Mouse (Mus musculus): ENCODE measurements around the gene Armc2.

Gene Armc2

GRCm38 (mm10) chr10:41933536-41933935 lies 84.7 kb downstream of the Armc2 start:
- peaks cover 15% of the 10 kb centered on the region for H3K4me1 ChIP-seq (replicated peaks; ENCODE audit: low read depth, low read length)
- no peak overlapping the region for H3K4me3 ChIP-seq (replicated peaks; ENCODE audit: low read length)
- no peaks in the 10 kb centered on the region for H3K9me3 ChIP-seq (ENCODE audit: low read length)
- no peaks in the 10 kb centered on the region for H3K27me3 ChIP-seq (ENCODE audit: insufficient read depth, low read length)
- no peak for TF ChIP-seq POU5F1 (IDR thresholded peaks at IDR 0.05; ENCODE audit: borderline replicate concordance, low read length)
- peak; percentile 93 for TF ChIP-seq CTCF (conservative IDR thresholded peaks at IDR 0.05; ENCODE audit: low read length)
- no peaks in the 10 kb centered on the region for H3K36me3 ChIP-seq (ENCODE audit: insufficient read depth, low read length)

- Histone ChIP-seq H3K4me1 (replicated peaks; ENCODE audit: low read depth, low read length) (peaks cover 15% of the 10 kb centered on the region), H3K9me3 (ENCODE audit: low read length) (no peaks in the 10 kb centered on the region), H3K4me3 (replicated peaks; ENCODE audit: low read length) (no peak overlapping the region), H3K27me3 (ENCODE audit: insufficient read depth, low read length) (no peaks in the 10 kb centered on the region), H3K36me3 (ENCODE audit: insufficient read depth, low read length) (no peaks in the 10 kb centered on the region)
- TF ChIP-seq POU5F1 (IDR thresholded peaks at IDR 0.05; ENCODE audit: borderline replicate concordance, low read length) (no peak), CTCF (conservative IDR thresholded peaks at IDR 0.05; ENCODE audit: low read length) (no peak), NANOG (IDR thresholded peaks at IDR 0.05; ENCODE audit: borderline replicate concordance, low read length) (no peak)
Observed at GRCm38 (mm10) chr10:41932943-41933342, 85.3 kb downstream of the Armc2 start.

GRCm38 (mm10) chr10:41931962-41932361 lies 86.3 kb downstream of the Armc2 start:
- Histone ChIP-seq H3K4me3 (replicated peaks; ENCODE audit: low read length) (no peak overlapping the region), H3K36me3 (ENCODE audit: insufficient read depth, low read length) (no peaks in the 10 kb centered on the region), H3K9me3 (ENCODE audit: low read length) (no peaks in the 10 kb centered on the region), H3K4me1 (replicated peaks; ENCODE audit: low read depth, low read length) (peaks cover 24% of the 10 kb centered on the region), H3K27me3 (ENCODE audit: insufficient read depth, low read length) (no peaks in the 10 kb centered on the region)
- TF ChIP-seq POU5F1 (IDR thresholded peaks at IDR 0.05; ENCODE audit: borderline replicate concordance, low read length) (no peak), CTCF (conservative IDR thresholded peaks at IDR 0.05; ENCODE audit: low read length) (no peak), NANOG (IDR thresholded peaks at IDR 0.05; ENCODE audit: borderline replicate concordance, low read length) (no peak)

DNA sequence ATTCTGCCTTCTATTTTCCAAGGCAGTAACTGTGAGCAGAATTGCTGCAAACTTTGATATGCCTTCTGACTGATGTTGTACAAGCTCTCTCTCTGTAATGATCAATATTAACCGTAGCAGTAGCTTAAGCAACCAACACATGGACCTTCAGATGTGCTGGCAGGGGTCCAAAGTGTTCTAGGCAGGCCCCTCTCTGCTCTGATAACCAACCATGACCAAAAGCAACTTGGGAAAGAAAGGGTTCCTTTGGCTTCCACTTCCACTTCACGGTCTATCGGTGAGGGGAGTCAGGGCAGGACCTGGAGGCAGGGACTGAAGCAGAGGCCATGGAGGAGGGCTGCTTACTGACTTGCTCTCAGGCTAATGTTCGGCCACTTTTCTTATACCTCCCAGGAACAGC lies 87.3 kb downstream of the Armc2 start:
- Histone ChIP-seq H3K4me1 (replicated peaks; ENCODE audit: low read depth, low read length) (peaks cover 26% of the 10 kb centered on the region), H3K4me3 (replicated peaks; ENCODE audit: low read length) (no peak overlapping the region)
- TF ChIP-seq CTCF (conservative IDR thresholded peaks at IDR 0.05; ENCODE audit: low read length), result no peak
- TF ChIP-seq POU5F1 (IDR thresholded peaks at IDR 0.05; ENCODE audit: borderline replicate concordance, low read length), result no peak
- TF ChIP-seq NANOG (IDR thresholded peaks at IDR 0.05; ENCODE audit: borderline replicate concordance, low read length), result no peak

GRCm38 (mm10) chr10:41926726-41927125 lies 91.5 kb downstream of the Armc2 start:
- Histone ChIP-seq H3K9me3 (ENCODE audit: low read length) (no peaks in the 10 kb centered on the region), H3K36me3 (ENCODE audit: insufficient read depth, low read length) (no peaks in the 10 kb centered on the region), H3K4me3 (replicated peaks; ENCODE audit: low read length) (no peak overlapping the region), H3K4me1 (replicated peaks; ENCODE audit: low read depth, low read length) (peaks cover 17% of the 10 kb centered on the region; the same call in 1 of the 2 replicates), H3K27me3 (ENCODE audit: insufficient read depth, low read length) (no peaks in the 10 kb centered on the region)
- no peak for TF ChIP-seq CTCF (conservative IDR thresholded peaks at IDR 0.05; ENCODE audit: low read length)
- TF ChIP-seq NANOG (IDR thresholded peaks at IDR 0.05; ENCODE audit: borderline replicate concordance, low read length), result no peak
- TF ChIP-seq POU5F1 (IDR thresholded peaks at IDR 0.05; ENCODE audit: borderline replicate concordance, low read length), result no peak

More for the DNA sequence above, 87.3 kb downstream of the Armc2 start:
- Histone ChIP-seq H3K36me3 (ENCODE audit: insufficient read depth, low read length) (no peaks in the 10 kb centered on the region), H3K27me3 (ENCODE audit: insufficient read depth, low read length) (no peaks in the 10 kb centered on the region), H3K9me3 (ENCODE audit: low read length) (no peaks in the 10 kb centered on the region)

DNA sequence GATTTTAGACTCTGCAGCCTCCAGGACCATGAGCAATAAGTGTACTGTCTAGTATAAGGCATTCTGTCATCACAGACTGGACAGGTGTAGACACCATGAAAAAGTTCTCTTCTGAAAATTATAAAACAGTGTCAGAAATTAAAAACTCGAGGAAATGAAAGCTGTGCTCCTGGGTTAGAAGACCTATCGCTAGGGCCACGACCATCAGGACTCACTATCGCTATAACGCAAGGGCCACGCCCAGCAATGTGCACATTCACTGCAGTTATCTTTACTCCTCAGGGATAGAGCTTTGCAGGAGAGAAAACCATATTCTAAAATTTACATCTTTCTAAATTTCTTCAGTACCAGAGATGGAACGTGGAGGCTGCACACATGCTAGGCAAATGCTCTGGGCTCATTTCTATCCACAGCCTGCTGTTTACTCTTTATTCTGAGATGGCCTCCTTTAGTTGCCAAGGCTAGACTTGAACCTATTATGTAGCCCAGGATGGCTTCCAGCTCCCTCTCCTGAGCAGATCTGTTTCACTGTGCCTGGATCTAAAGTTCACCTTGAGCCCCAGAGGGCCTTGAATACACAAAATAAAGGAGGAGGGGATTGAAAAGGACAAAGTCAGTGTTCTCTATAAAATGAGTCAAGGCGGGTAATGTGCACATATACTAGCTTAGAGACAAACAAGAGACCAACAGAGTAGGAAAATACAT lies 105.8 kb downstream of the Armc2 start:
- Histone ChIP-seq H3K27me3 (ENCODE audit: insufficient read depth, low read length) (no peaks in the 10 kb centered on the region), H3K4me1 (replicated peaks; ENCODE audit: low read depth, low read length) (no peaks in the 10 kb centered on the region), H3K4me3 (replicated peaks; ENCODE audit: low read length) (no peak overlapping the region), H3K9me3 (ENCODE audit: low read length) (no peaks in the 10 kb centered on the region), H3K36me3 (ENCODE audit: insufficient read depth, low read length) (peaks cover 2% of the 10 kb centered on the region)
- TF ChIP-seq POU5F1 (IDR thresholded peaks at IDR 0.05; ENCODE audit: borderline replicate concordance, low read length) (no peak), NANOG (IDR thresholded peaks at IDR 0.05; ENCODE audit: borderline replicate concordance, low read length) (no peak), CTCF (conservative IDR thresholded peaks at IDR 0.05; ENCODE audit: low read length) (no peak)

DNA sequence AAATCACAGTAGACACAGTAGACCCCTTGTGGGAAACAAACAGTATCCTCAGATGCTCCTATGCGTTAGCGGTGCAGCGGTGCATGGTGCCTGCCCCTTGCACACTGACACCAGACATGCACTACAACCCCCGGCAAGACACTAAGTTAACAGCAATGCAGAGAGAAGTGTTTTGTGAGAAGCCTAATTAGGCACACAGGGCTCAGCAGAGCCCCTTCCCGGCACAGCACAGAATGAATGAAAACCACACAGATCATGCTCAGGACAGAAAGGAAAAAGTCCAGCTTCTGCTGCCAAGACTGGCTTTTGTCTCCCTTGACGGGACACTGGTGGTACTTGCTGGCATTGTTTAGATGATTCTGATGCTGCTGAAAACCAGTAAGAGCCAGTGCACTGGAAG lies 109.3 kb downstream of the Armc2 start:
- Histone ChIP-seq H3K27me3 (ENCODE audit: insufficient read depth, low read length) (no peaks in the 10 kb centered on the region), H3K4me3 (replicated peaks; ENCODE audit: low read length) (no peak overlapping the region), H3K4me1 (replicated peaks; ENCODE audit: low read depth, low read length) (no peaks in the 10 kb centered on the region), H3K9me3 (ENCODE audit: low read length) (no peaks in the 10 kb centered on the region), H3K36me3 (ENCODE audit: insufficient read depth, low read length) (peaks cover 20% of the 10 kb centered on the region)
- no peak for TF ChIP-seq NANOG (IDR thresholded peaks at IDR 0.05; ENCODE audit: borderline replicate concordance, low read length)
- TF ChIP-seq POU5F1 (IDR thresholded peaks at IDR 0.05; ENCODE audit: borderline replicate concordance, low read length), result no peak
- TF ChIP-seq CTCF (conservative IDR thresholded peaks at IDR 0.05; ENCODE audit: low read length), result no peak

- no peaks in the 10 kb centered on the region for H3K4me1 ChIP-seq (replicated peaks; ENCODE audit: low read depth, low read length)
- H3K36me3 ChIP-seq (ENCODE audit: insufficient read depth, low read length), result peaks cover 27% of the 10 kb centered on the region
- TF ChIP-seq NANOG (IDR thresholded peaks at IDR 0.05; ENCODE audit: borderline replicate concordance, low read length) (no peak), POU5F1 (IDR thresholded peaks at IDR 0.05; ENCODE audit: borderline replicate concordance, low read length) (no peak), CTCF (conservative IDR thresholded peaks at IDR 0.05; ENCODE audit: low read length) (no peak)
- H3K9me3 ChIP-seq (ENCODE audit: low read length), result no peaks in the 10 kb centered on the region
- H3K27me3 ChIP-seq (ENCODE audit: insufficient read depth, low read length), result no peaks in the 10 kb centered on the region
- H3K4me3 ChIP-seq (replicated peaks; ENCODE audit: low read length), result no peak overlapping the region
Observed at GRCm38 (mm10) chr10:41907950-41908349, 110.3 kb downstream of the Armc2 start.

DNA sequence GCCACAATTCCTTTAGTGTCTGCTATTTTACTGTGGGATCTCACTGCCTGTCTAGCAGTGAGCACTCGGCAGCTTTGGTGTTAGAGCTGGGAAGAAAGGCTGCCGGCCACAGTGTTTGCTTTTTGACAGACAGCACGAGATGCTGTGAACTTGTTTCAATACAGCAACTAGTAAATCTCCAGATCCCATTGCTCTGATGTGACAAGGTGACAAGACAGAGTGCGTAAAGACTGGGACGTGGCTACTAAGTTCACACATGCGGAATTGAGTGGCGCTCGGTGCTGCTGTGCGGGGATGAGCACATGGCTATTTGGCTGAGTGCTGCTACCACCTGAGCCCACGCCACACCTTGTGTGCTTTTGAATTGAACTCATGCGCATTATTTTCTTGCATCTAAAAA lies 110.8 kb downstream of the Armc2 start:
- TF ChIP-seq CTCF (conservative IDR thresholded peaks at IDR 0.05; ENCODE audit: low read length), result no peak
- TF ChIP-seq POU5F1 (IDR thresholded peaks at IDR 0.05; ENCODE audit: borderline replicate concordance, low read length), result no peak
- no peak for TF ChIP-seq NANOG (IDR thresholded peaks at IDR 0.05; ENCODE audit: borderline replicate concordance, low read length)
- Histone ChIP-seq H3K27me3 (ENCODE audit: insufficient read depth, low read length) (no peaks in the 10 kb centered on the region), H3K4me1 (replicated peaks; ENCODE audit: low read depth, low read length) (no peaks in the 10 kb centered on the region), H3K36me3 (ENCODE audit: insufficient read depth, low read length) (peaks cover 29% of the 10 kb centered on the region), H3K9me3 (ENCODE audit: low read length) (no peaks in the 10 kb centered on the region), H3K4me3 (replicated peaks; ENCODE audit: low read length) (no peak overlapping the region)
